Mouse (Mus musculus): Measurements from ENCODE around the gene Fez2.

Fez2 gene

DNA sequence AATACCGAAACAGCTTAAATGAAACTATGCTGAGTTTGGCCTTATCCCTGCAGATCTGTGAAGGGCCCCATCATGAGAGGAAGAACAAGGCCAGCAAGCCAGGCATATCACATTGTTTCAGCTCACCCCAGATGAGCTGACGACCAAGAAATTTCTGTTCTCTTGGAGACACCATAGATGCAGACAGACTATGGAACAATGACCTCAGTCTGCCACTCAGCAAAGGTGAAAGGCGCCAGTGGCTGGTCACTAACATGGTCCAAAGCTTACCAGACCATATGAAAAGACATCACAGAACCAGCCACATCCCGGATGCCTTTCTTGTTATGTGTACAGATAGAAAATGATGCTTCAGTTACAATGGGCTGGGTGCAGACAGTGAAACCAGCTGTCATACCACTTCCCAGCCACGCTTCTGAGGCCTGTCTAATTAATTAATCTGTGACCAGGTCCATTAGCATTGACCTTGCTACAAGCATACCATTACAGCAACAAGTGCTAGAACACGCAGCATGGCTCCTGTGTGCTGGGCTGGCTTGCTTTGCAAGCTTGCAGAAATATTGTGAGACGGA is 92.1 kb downstream of the Fez2 start:
- TF ChIP-seq GATA4 (IDR thresholded peaks at IDR 0.05; ENCODE audit: insufficient replicate concordance, low read length), result no peak

DNA sequence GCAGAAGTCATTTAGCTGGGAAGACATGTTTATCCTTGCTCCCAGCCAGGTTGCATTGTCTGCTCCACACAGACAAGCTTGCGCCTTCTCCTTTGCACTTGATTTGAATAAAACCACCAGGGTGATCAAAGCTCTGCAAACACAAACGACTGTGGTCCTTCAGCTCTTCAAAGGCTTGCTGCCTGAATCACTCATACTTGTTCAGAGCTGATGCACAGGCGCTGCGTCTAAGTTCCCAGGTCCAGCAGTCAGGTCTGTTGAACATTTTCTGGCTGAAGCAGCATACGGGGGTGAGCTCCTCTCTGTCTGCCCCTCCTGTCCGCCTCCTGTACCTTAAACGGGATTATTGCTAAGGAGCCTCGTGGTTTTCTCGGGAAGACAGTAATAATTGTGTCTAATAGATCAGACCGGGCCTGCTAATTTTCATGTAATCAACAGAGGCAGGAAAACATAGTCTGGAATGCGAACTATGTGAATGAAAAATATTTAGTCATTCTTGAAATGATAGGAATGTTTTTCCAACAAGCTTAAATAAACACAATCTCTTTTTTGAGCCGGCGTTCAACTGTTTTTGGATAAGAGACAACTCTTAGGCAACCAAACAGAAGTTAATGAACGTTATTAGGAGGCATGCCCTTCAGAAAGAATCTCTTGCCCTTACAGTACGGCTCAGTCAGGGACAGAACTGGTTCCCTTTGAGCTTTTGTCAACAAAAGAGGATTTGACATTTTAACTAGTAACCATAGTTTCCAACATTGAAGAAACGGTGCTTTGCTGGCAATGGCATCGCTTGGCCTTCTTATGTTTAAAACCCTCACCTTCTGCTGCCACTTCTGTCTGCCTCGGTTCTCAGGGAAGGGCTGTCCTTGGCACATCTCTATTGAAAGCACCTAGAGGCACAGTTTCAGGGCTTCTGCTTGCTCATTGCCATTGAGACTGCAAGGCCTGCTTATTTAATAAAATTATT is 95.3 kb downstream of the Fez2 start:
- TF ChIP-seq GATA4 (IDR thresholded peaks at IDR 0.05; ENCODE audit: insufficient replicate concordance, low read length), result 0 out of 2 replicates have a peak, but pooled peaks have one; percentile 15

DNA sequence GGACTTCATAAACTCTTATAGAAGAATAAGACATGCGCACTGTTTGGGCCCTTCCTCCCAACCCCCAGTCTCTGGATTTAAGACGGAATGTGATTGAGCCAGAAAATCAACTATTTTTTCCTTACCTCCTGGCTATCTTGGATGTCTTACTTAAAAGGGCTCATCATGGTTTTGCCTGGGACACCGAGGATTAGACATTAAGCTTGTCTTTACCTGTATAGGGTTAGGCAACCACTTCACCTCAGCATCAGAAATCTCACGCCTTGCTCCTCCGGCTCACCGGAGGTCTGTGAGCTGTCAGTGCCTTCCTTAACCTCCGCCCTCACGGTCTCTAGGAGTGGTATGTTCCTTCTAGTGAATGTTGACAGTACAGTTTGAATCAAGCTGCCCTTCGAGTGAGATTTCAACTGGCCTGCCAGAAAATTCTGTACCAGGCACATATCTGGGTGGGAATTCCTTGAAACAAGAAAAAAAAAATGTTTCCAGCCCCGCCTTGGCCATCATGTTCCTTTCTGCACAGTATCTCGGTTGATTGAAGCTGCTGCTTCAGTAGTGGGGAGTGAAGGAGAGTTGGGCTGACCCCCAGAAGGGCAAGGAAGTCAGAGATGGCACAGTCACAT is 96.6 kb downstream of the Fez2 start:
- TF ChIP-seq GATA4 (IDR thresholded peaks at IDR 0.05; ENCODE audit: insufficient replicate concordance, low read length), result no peak
